18 mouse cellular contexts compared by ENCODE assay signal in the genomic region with DNA sequence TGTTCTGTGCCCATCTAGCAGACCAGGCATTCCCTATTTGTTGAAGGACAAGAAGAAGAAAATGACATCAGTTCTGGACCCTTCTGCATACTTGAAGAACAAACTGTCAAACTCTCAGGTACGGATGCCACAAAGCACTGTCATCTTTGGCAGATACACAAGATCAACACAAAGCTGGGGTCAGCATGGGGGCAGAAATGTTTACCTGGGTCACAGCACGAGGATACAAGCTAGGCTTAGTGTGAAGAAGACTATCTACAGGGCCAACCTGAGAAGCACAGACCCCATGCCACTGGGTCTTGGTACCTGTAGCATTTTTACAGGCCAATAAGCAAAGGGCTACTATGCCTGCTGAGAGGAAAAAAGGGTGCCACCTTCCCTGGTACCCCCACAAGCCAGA.
"Had no signal": no experiment of that assay in that cellular context is flagged by ENCODE, and none has a peak within 500 bp of the region (broad histone marks: within the 10 kb centered on the region; RNA-seq: fewer than 3 reads in every experiment).

No protein-coding gene starts in this region.

- H3K9me3 ChIP-seq: midbrain, embryonic 10.5 days; neural tube, embryonic 13.5 days; neural tube, embryonic 15.5 days had no signal

- H3K27ac ChIP-seq: midbrain, embryonic 10.5 days; neural tube, embryonic 13.5 days; neural tube, embryonic 15.5 days had no signal

- H3K27me3 ChIP-seq: neural tube, embryonic 13.5 days; neural tube, embryonic 15.5 days had no signal

- ATAC-seq: midbrain, embryonic 16.5 days had no signal

- DNase-seq: lung, adult 18-20 months; lung, embryonic 14.5 days; lung, postnatal 10 days; lung, postnatal 4 days; midbrain, embryonic 14.5 days; retina, postnatal 1 day; right cerebral cortex, adult 18-20 months; right cerebral cortex, postnatal 25 days; right cerebral cortex, postnatal 4 days; spleen, adult 18-20 months; thymus, adult 18-20 months; thymus, postnatal 14 days; thymus, postnatal 36 days had no signal

- H3K9ac ChIP-seq: lung, embryonic 14.5 days; neural tube, embryonic 13.5 days; neural tube, embryonic 15.5 days had no signal

- H3K4me2 ChIP-seq: lung, embryonic 14.5 days; neural tube, embryonic 13.5 days; neural tube, embryonic 15.5 days had no signal

- H3K4me3 ChIP-seq: midbrain, embryonic 10.5 days; myocyte; neural tube, embryonic 13.5 days; neural tube, embryonic 15.5 days had no signal

- H3K36me3 ChIP-seq: neural tube, embryonic 13.5 days; neural tube, embryonic 15.5 days had no signal
